Mouse (Mus musculus) G1E (cell line): ENCODE measurements around the gene Fezf2.

ENCODE experiments used
- CTCF ChIP-seq: IDR thresholded peaks from 2 replicates; pipeline ENCODE4 v1.5.1; 2012; ENCODE audit warnings: low read depth, low read length, inconsistent platforms, mixed read lengths
- GATA1 ChIP-seq: IDR thresholded peaks from 2 replicates; pipeline ENCODE4 v1.6.1; 2012; ENCODE audit warnings: borderline replicate concordance, low read length, inconsistent platforms, mixed read lengths
- TAL1 ChIP-seq: conservative IDR thresholded peaks from 2 replicates; pipeline ENCODE4 v1.6.1; 2012; ENCODE audit warnings: low read depth, low read length, inconsistent platforms, mixed read lengths

DNA sequence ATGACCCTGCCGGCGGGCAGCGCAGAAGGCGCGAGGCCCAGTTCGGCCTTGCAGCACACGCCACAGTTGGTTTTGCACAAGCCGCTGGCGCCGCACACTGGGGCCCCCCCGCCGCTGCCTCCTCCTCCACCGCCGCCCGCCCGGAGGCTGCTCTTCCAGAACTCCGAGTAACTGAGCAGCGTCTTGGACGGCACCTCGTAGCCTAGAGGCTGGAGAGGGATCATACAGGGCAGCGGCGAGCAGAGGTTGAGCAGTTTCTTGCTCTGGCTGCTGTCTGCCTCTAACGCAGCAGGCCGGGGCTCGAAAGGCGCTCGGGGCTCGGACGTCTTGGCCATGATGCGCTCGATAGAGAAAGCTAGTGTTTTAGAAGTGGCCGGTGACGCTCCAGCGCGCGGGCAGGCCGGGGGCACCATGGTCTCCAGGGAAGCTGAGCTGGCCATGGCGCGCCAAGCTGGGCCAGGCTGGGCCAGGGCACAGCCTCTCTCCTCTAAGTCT lies 3.2 kb downstream of the Fezf2 start:
- TF ChIP-seq CTCF (no peak), TAL1 (no peak), GATA1 (no peak)
